Mouse (Mus musculus) left cerebral cortex, postnatal 36 days (tissue): Measurements from ENCODE around the gene Slc9a9. TPM values are rescaled to one million over a fixed set of nuclear protein-coding genes. Genes with fewer than 3 reads are reported as not detected.

Source experiments
- DNase-seq, 2 experiments: peaks; one replicate each; pipeline ENCODE4 v3.0.0; 2021 to 2022; ENCODE audit warnings: low spot score in 2 of 2, mixed read lengths in 1 of 2
- intact Hi-C: fragments of 180-260 bp; cut with DNase I; formaldehyde crosslinking; loops from one replicate; pipeline ENCODE4 v1.15.1; 2025
- total RNA-seq, 2 experiments: library from RNA; stranded (reverse); gene quantifications; 2 replicates each; pipeline ENCODE4 v1.2.3; 2021

Slc9a9 gene
- total RNA-seq, 2 experiments from 2014 or later: 20.1 to 22.5 TPM

GRCm38 (mm10) chr9:95161699-95162098 lies 492.0 kb downstream of the Slc9a9 start:
- intact Hi-C loops: no loop called here
- no peak for DNase-seq

- intact Hi-C loops: no loop called here
- DNase-seq: peak in 1 of 2 experiments; percentile 26
Observed at GRCm38 (mm10) chr9:95166224-95166623, 496.5 kb downstream of the Slc9a9 start.

- intact Hi-C loops: no loop called here
Observed at GRCm38 (mm10) chr9:95167806-95168205, 498.1 kb downstream of the Slc9a9 start.

GRCm38 (mm10) chr9:95168487-95169008 lies 498.8 kb downstream of the Slc9a9 start:
- intact Hi-C loops: no loop called here
- DNase-seq: peak; percentile 21 to 23

More at GRCm38 (mm10) chr9:95167806-95168205, 498.1 kb downstream of the Slc9a9 start:
- no peak for DNase-seq

GRCm38 (mm10) chr9:95178170-95178569 lies 508.5 kb downstream of the Slc9a9 start:
- no peak for DNase-seq
- intact Hi-C loops: no loop called here

- no peak for DNase-seq
- intact Hi-C loops: no loop called here
Observed at GRCm38 (mm10) chr9:95180005-95180404, 510.3 kb downstream of the Slc9a9 start.

- intact Hi-C loops: no loop called here
- no peak for DNase-seq
Observed at GRCm38 (mm10) chr9:95180569-95180968, 510.9 kb downstream of the Slc9a9 start.

- intact Hi-C loops: no loop called here
- no peak for DNase-seq
Observed at GRCm38 (mm10) chr9:95181241-95182043, 511.7 kb downstream of the Slc9a9 start.

GRCm38 (mm10) chr9:95182272-95182671 lies 512.6 kb downstream of the Slc9a9 start:
- DNase-seq: no peak
- intact Hi-C loops: no loop called here

- intact Hi-C loops: no loop called here
Observed at GRCm38 (mm10) chr9:95184453-95184852, 514.7 kb downstream of the Slc9a9 start.

GRCm38 (mm10) chr9:95185840-95186239 lies 516.1 kb downstream of the Slc9a9 start:
- intact Hi-C loops: no loop called here
- no peak for DNase-seq

More at GRCm38 (mm10) chr9:95184453-95184852, 514.7 kb downstream of the Slc9a9 start:
- no peak for DNase-seq

GRCm38 (mm10) chr9:95186386-95187289 lies 516.9 kb downstream of the Slc9a9 start:
- no peak for DNase-seq
- intact Hi-C loops: no loop called here

- intact Hi-C loops: no loop called here
- DNase-seq: no peak
Observed at GRCm38 (mm10) chr9:95188362-95189217, 518.9 kb downstream of the Slc9a9 start.

GRCm38 (mm10) chr9:95189218-95189605 lies 519.5 kb downstream of the Slc9a9 start:
- no peak for DNase-seq

GRCm38 (mm10) chr9:95191442-95191841 lies 521.7 kb downstream of the Slc9a9 start:
- intact Hi-C loops: no loop called here
- DNase-seq: no peak

More at GRCm38 (mm10) chr9:95189218-95189605, 519.5 kb downstream of the Slc9a9 start:
- intact Hi-C loops: no loop called here

- intact Hi-C loops: no loop called here
Observed at GRCm38 (mm10) chr9:95192901-95193532, 523.3 kb downstream of the Slc9a9 start.

GRCm38 (mm10) chr9:95193672-95194071 lies 524.0 kb downstream of the Slc9a9 start:
- intact Hi-C loops: no loop called here

More at GRCm38 (mm10) chr9:95192901-95193532, 523.3 kb downstream of the Slc9a9 start:
- no peak for DNase-seq

GRCm38 (mm10) chr9:95194158-95194557 lies 524.4 kb downstream of the Slc9a9 start:
- intact Hi-C loops: no loop called here
- no peak for DNase-seq

More at GRCm38 (mm10) chr9:95193672-95194071, 524.0 kb downstream of the Slc9a9 start:
- DNase-seq: no peak

- no peak for DNase-seq
- intact Hi-C loops: no loop called here
Observed at GRCm38 (mm10) chr9:95207661-95208060, 538.0 kb downstream of the Slc9a9 start.
